Mouse (Mus musculus): ENCODE measurements around the gene Efna2.
A peak's percentile ranks its signal among the peaks of the same experiment; 100 is the strongest.
"Not testable (repeated sequence)": the region's sequence is repeated elsewhere in the genome, so short reads cannot be mapped to it uniquely, and the experiment has no call there.

Efna2 gene

GRCm38 (mm10) chr10:80199440-80200008, 20.2 kb downstream of the Efna2 start:
- peak; percentile 91 for DNase-seq (ENCODE audit: low read depth, low spot score)
- Histone ChIP-seq H3K27me3 (ENCODE audit: control insufficient read depth, insufficient read depth, low read length, poor library complexity, severe bottlenecking) (no peaks in the 10 kb centered on the region), H3K36me3 (ENCODE audit: control insufficient read depth, insufficient read depth, low read length, poor library complexity, severe bottlenecking) (no peaks in the 10 kb centered on the region)

- Histone ChIP-seq H3K36me3 (ENCODE audit: control insufficient read depth, insufficient read depth, low read length, poor library complexity, severe bottlenecking) (no peaks in the 10 kb centered on the region), H3K27me3 (ENCODE audit: control insufficient read depth, insufficient read depth, low read length, poor library complexity, severe bottlenecking) (no peaks in the 10 kb centered on the region)
- no peak for DNase-seq (ENCODE audit: low read depth, low spot score)
Measured at GRCm38 (mm10) chr10:80200485-80200884, 21.2 kb downstream of the Efna2 start.

- DNase-seq (ENCODE audit: low read depth, low spot score), result no peak
- Histone ChIP-seq H3K27me3 (ENCODE audit: control insufficient read depth, insufficient read depth, low read length, poor library complexity, severe bottlenecking) (no peaks in the 10 kb centered on the region), H3K36me3 (ENCODE audit: control insufficient read depth, insufficient read depth, low read length, poor library complexity, severe bottlenecking) (no peaks in the 10 kb centered on the region)
Measured at GRCm38 (mm10) chr10:80204055-80204454, 24.8 kb downstream of the Efna2 start.

- DNase-seq (ENCODE audit: low read depth, low spot score), result no peak
- no peaks in the 10 kb centered on the region for H3K27me3 ChIP-seq (ENCODE audit: control insufficient read depth, insufficient read depth, low read length, poor library complexity, severe bottlenecking)
- H3K36me3 ChIP-seq (ENCODE audit: control insufficient read depth, insufficient read depth, low read length, poor library complexity, severe bottlenecking), result no peaks in the 10 kb centered on the region
Measured at GRCm38 (mm10) chr10:80207201-80207600, 27.9 kb downstream of the Efna2 start.

GRCm38 (mm10) chr10:80207676-80208075, 28.4 kb downstream of the Efna2 start:
- DNase-seq (ENCODE audit: low read depth, low spot score), result no peak
- Histone ChIP-seq H3K27me3 (ENCODE audit: control insufficient read depth, insufficient read depth, low read length, poor library complexity, severe bottlenecking) (no peaks in the 10 kb centered on the region), H3K36me3 (ENCODE audit: control insufficient read depth, insufficient read depth, low read length, poor library complexity, severe bottlenecking) (no peaks in the 10 kb centered on the region)

- no peak for DNase-seq (ENCODE audit: low read depth, low spot score)
- Histone ChIP-seq H3K36me3 (ENCODE audit: control insufficient read depth, insufficient read depth, low read length, poor library complexity, severe bottlenecking) (no peaks in the 10 kb centered on the region), H3K27me3 (ENCODE audit: control insufficient read depth, insufficient read depth, low read length, poor library complexity, severe bottlenecking) (no peaks in the 10 kb centered on the region)
Measured at GRCm38 (mm10) chr10:80208248-80208647, 29.0 kb downstream of the Efna2 start.

GRCm38 (mm10) chr10:80208841-80209371, 29.6 kb downstream of the Efna2 start:
- H3K36me3 ChIP-seq (ENCODE audit: control insufficient read depth, insufficient read depth, low read length, poor library complexity, severe bottlenecking), result no peaks in the 10 kb centered on the region
- DNase-seq (ENCODE audit: low read depth, low spot score), result no peak
- H3K27me3 ChIP-seq (ENCODE audit: control insufficient read depth, insufficient read depth, low read length, poor library complexity, severe bottlenecking), result no peaks in the 10 kb centered on the region

GRCm38 (mm10) chr10:80211547-80212103, 32.3 kb downstream of the Efna2 start:
- not testable (repeated sequence) for H3K27me3 ChIP-seq (ENCODE audit: control insufficient read depth, insufficient read depth, low read length, poor library complexity, severe bottlenecking); DNase-seq (ENCODE audit: low read depth, low spot score); H3K36me3 ChIP-seq (ENCODE audit: control insufficient read depth, insufficient read depth, low read length, poor library complexity, severe bottlenecking)

- Histone ChIP-seq H3K36me3 (ENCODE audit: control insufficient read depth, insufficient read depth, low read length, poor library complexity, severe bottlenecking) (no peaks in the 10 kb centered on the region), H3K27me3 (ENCODE audit: control insufficient read depth, insufficient read depth, low read length, poor library complexity, severe bottlenecking) (no peaks in the 10 kb centered on the region)
- no peak for DNase-seq (ENCODE audit: low read depth, low spot score)
Measured at GRCm38 (mm10) chr10:80215048-80215772, 35.9 kb downstream of the Efna2 start.

- H3K36me3 ChIP-seq (ENCODE audit: control insufficient read depth, insufficient read depth, low read length, poor library complexity, severe bottlenecking), result no peaks in the 10 kb centered on the region
- no peaks in the 10 kb centered on the region for H3K27me3 ChIP-seq (ENCODE audit: control insufficient read depth, insufficient read depth, low read length, poor library complexity, severe bottlenecking)
- no peak for DNase-seq (ENCODE audit: low read depth, low spot score)
Measured at GRCm38 (mm10) chr10:80220676-80221075, 41.4 kb downstream of the Efna2 start.

- not testable (repeated sequence) for H3K27me3 ChIP-seq (ENCODE audit: control insufficient read depth, insufficient read depth, low read length, poor library complexity, severe bottlenecking); H3K36me3 ChIP-seq (ENCODE audit: control insufficient read depth, insufficient read depth, low read length, poor library complexity, severe bottlenecking)
- DNase-seq (ENCODE audit: low read depth, low spot score), result peak; percentile 62
Measured at GRCm38 (mm10) chr10:80223137-80223536, 43.9 kb downstream of the Efna2 start.

- Histone ChIP-seq H3K36me3 (ENCODE audit: control insufficient read depth, insufficient read depth, low read length, poor library complexity, severe bottlenecking) (no peaks in the 10 kb centered on the region; the same call in 1 of the 2 replicates), H3K27me3 (ENCODE audit: control insufficient read depth, insufficient read depth, low read length, poor library complexity, severe bottlenecking) (no peaks in the 10 kb centered on the region)
- DNase-seq (ENCODE audit: low read depth, low spot score), result no peak
Measured at GRCm38 (mm10) chr10:80226071-80226415, 46.8 kb downstream of the Efna2 start.

- peak; percentile 98 for DNase-seq (ENCODE audit: low read depth, low spot score)
- Histone ChIP-seq H3K27me3 (ENCODE audit: control insufficient read depth, insufficient read depth, low read length, poor library complexity, severe bottlenecking) (no peaks in the 10 kb centered on the region), H3K36me3 (ENCODE audit: control insufficient read depth, insufficient read depth, low read length, poor library complexity, severe bottlenecking) (no peaks in the 10 kb centered on the region; the same call in 1 of the 2 replicates)
Measured at GRCm38 (mm10) chr10:80226416-80227165, 47.3 kb downstream of the Efna2 start, which contains the start of gene Mum1. Gene Mum1 (plus strand): TSS chr10:80226434.

- no peak for DNase-seq (ENCODE audit: low read depth, low spot score)
- Histone ChIP-seq H3K27me3 (ENCODE audit: control insufficient read depth, insufficient read depth, low read length, poor library complexity, severe bottlenecking) (no peaks in the 10 kb centered on the region), H3K36me3 (ENCODE audit: control insufficient read depth, insufficient read depth, low read length, poor library complexity, severe bottlenecking) (no peaks in the 10 kb centered on the region; the same call in 1 of the 2 replicates)
Measured at GRCm38 (mm10) chr10:80227166-80227539, 47.9 kb downstream of the Efna2 start.
